Mouse (Mus musculus) myocyte (in vitro differentiated cells): ENCODE measurements around the gene Gm960.

ENCODE experiments used
- CEBPB ChIP-seq: IDR thresholded peaks from 2 replicates; pipeline ENCODE4 v1.6.1; 2011; ENCODE audit warnings: mild to moderate bottlenecking, moderate library complexity; ENCODE audit not compliant: poor library complexity, insufficient read depth, severe bottlenecking
- POLR2A ChIP-seq: IDR thresholded peaks from one replicate; pipeline ENCODE4 v1.6.1; 2011; ENCODE audit warnings: low read depth, mild to moderate bottlenecking, control low read depth, moderate library complexity; ENCODE audit not compliant: insufficient read length
- POLR2AphosphoS2 ChIP-seq: IDR thresholded peaks from one replicate; pipeline ENCODE4 v1.6.1; 2011; ENCODE audit warnings: low read depth, control low read depth; ENCODE audit not compliant: insufficient read length
- TCF12 ChIP-seq: IDR thresholded peaks from one replicate; pipeline ENCODE4 v1.6.1; 2011; ENCODE audit warnings: mild to moderate bottlenecking, control low read depth; ENCODE audit not compliant: poor library complexity, insufficient read depth, severe bottlenecking

- TF ChIP-seq POLR2AphosphoS2 (no peak), POLR2A (no peak), CEBPB (no peak), TCF12 (no peak)
Observed at GRCm38 (mm10) chr19:4593792-4594522, 104.5 kb downstream of the Gm960 start.
